Mouse (Mus musculus): Measurements from ENCODE around the gene Plin2.
A peak's percentile ranks its signal among the peaks of the same experiment; 100 is the strongest.

Gene Plin2

GRCm38 (mm10) chr4:86669780-86670201 lies at the start of gene Plin2:
Gene Plin2, minus strand, starts transcription at chr4:86670060.
- peak; percentile 56 to 63 for DNase-seq

GRCm38 (mm10) chr4:86718878-86719577 lies 49.2 kb upstream of the Plin2 start:
- DNase-seq, result no peak

GRCm38 (mm10) chr4:86717176-86717575 lies 47.3 kb upstream of the Plin2 start:
- no peak for DNase-seq

GRCm38 (mm10) chr4:86715341-86715740 lies 45.5 kb upstream of the Plin2 start:
- no peak for DNase-seq

GRCm38 (mm10) chr4:86713518-86713917 lies 43.7 kb upstream of the Plin2 start:
- DNase-seq, result no peak

- DNase-seq, result no peak
Measured at GRCm38 (mm10) chr4:86712751-86713195, 42.9 kb upstream of the Plin2 start.

- DNase-seq, result no peak
Measured at GRCm38 (mm10) chr4:86710666-86711215, 40.9 kb upstream of the Plin2 start.

GRCm38 (mm10) chr4:86710034-86710650 lies 40.3 kb upstream of the Plin2 start:
- DNase-seq, result peak; percentile 80 to 84

- DNase-seq, result no peak
Measured at GRCm38 (mm10) chr4:86708801-86709200, 38.9 kb upstream of the Plin2 start.

- no peak for DNase-seq
Measured at GRCm38 (mm10) chr4:86699161-86699865, 29.5 kb upstream of the Plin2 start.

- DNase-seq, result peak; percentile 59 to 69
Measured at GRCm38 (mm10) chr4:86696890-86697289, 27.0 kb upstream of the Plin2 start.

- peak; percentile 76 to 85 for DNase-seq
Measured at GRCm38 (mm10) chr4:86695081-86695480, 25.2 kb upstream of the Plin2 start.

- DNase-seq, result no peak
Measured at GRCm38 (mm10) chr4:86692931-86693330, 23.1 kb upstream of the Plin2 start.

GRCm38 (mm10) chr4:86691290-86691689 lies 21.4 kb upstream of the Plin2 start:
- DNase-seq, result no peak

- no peak for DNase-seq
Measured at GRCm38 (mm10) chr4:86690768-86691167, 20.9 kb upstream of the Plin2 start.

GRCm38 (mm10) chr4:86690194-86690593 lies 20.3 kb upstream of the Plin2 start:
- DNase-seq, result no peak

- DNase-seq, result peak in 1 of 2 experiments; percentile 30
Measured at GRCm38 (mm10) chr4:86689056-86689735, 19.3 kb upstream of the Plin2 start.

GRCm38 (mm10) chr4:86686564-86686963 lies 16.7 kb upstream of the Plin2 start:
- DNase-seq, result no peak

- no peak for DNase-seq
Measured at GRCm38 (mm10) chr4:86686009-86686366, 16.1 kb upstream of the Plin2 start.

- no peak for DNase-seq
Measured at GRCm38 (mm10) chr4:86685231-86686008, 15.6 kb upstream of the Plin2 start.

- no peak for DNase-seq
Measured at GRCm38 (mm10) chr4:86684806-86685205, 14.9 kb upstream of the Plin2 start.

GRCm38 (mm10) chr4:86683746-86684145 lies 13.9 kb upstream of the Plin2 start:
- DNase-seq, result no peak

Data from cerebellum, postnatal 14 days (tissue).